Mouse (Mus musculus): Measurements from ENCODE around the gene Tomm70a. TPM values are rescaled to one million over a fixed set of nuclear protein-coding genes. Genes with fewer than 3 reads are reported as not detected.

Tomm70a gene
- 20.7 and 24.1 TPM in 2 replicates for polyA plus RNA-seq (2012; rRNA removed)

- no peaks in the 10 kb centered on the region for H3K27me3 ChIP-seq (ENCODE audit: control insufficient read depth, insufficient read depth, low read length)
- H3K4me3 ChIP-seq (ENCODE audit: control insufficient read depth, low read depth, low read length): peak within 1 kb of the TSS; percentile 94
- no peaks in the 10 kb centered on the region for H3K36me3 ChIP-seq (ENCODE audit: control insufficient read depth, insufficient read depth, low read length)
- H3K4me1 ChIP-seq (ENCODE audit: control insufficient read depth, insufficient read depth, low read length): no peaks in the 10 kb centered on the region
- no peak for TF ChIP-seq CTCF (IDR thresholded peaks at IDR 0.05; ENCODE audit: control insufficient read depth, insufficient read depth, insufficient replicate concordance, low read depth, low read length)
- TF ChIP-seq POLR2A (IDR thresholded peaks at IDR 0.05; ENCODE audit: control insufficient read depth, low read depth, low read length): peak; percentile 52; the same call in 1 of the 2 replicates
- peak within 1 kb of the TSS; percentile 97 for H3K27ac ChIP-seq (ENCODE audit: control insufficient read depth, insufficient read depth, low read depth, low read length)
These were observed at the start of gene Tomm70a for GRCm38 (mm10) chr16:57120913-57121815. Gene Tomm70a (plus strand): TSS chr16:57121703.

- H3K4me1 ChIP-seq (ENCODE audit: control insufficient read depth, insufficient read depth, low read length): no peaks in the 10 kb centered on the region
- no peak overlapping the region for H3K27ac ChIP-seq (ENCODE audit: control insufficient read depth, insufficient read depth, low read depth, low read length)
- no peak for TF ChIP-seq CTCF (IDR thresholded peaks at IDR 0.05; ENCODE audit: control insufficient read depth, insufficient read depth, insufficient replicate concordance, low read depth, low read length)
- TF ChIP-seq POLR2A (IDR thresholded peaks at IDR 0.05; ENCODE audit: control insufficient read depth, low read depth, low read length): no peak
- H3K4me3 ChIP-seq (ENCODE audit: control insufficient read depth, low read depth, low read length): no peak overlapping the region
- H3K27me3 ChIP-seq (ENCODE audit: control insufficient read depth, insufficient read depth, low read length): no peaks in the 10 kb centered on the region
- H3K36me3 ChIP-seq (ENCODE audit: control insufficient read depth, insufficient read depth, low read length): no peaks in the 10 kb centered on the region
These were observed 45.5 kb upstream of the Tomm70a start for GRCm38 (mm10) chr16:57075986-57076385.

GRCm38 (mm10) chr16:57079577-57079976, 41.9 kb upstream of the Tomm70a start:
- H3K27ac ChIP-seq (ENCODE audit: control insufficient read depth, insufficient read depth, low read depth, low read length): no peak overlapping the region
- H3K4me1 ChIP-seq (ENCODE audit: control insufficient read depth, insufficient read depth, low read length): no peaks in the 10 kb centered on the region
- no peaks in the 10 kb centered on the region for H3K36me3 ChIP-seq (ENCODE audit: control insufficient read depth, insufficient read depth, low read length)
- no peak overlapping the region for H3K4me3 ChIP-seq (ENCODE audit: control insufficient read depth, low read depth, low read length)
- H3K27me3 ChIP-seq (ENCODE audit: control insufficient read depth, insufficient read depth, low read length): no peaks in the 10 kb centered on the region
- TF ChIP-seq POLR2A (IDR thresholded peaks at IDR 0.05; ENCODE audit: control insufficient read depth, low read depth, low read length): no peak
- no peak for TF ChIP-seq CTCF (IDR thresholded peaks at IDR 0.05; ENCODE audit: control insufficient read depth, insufficient read depth, insufficient replicate concordance, low read depth, low read length)

DNA sequence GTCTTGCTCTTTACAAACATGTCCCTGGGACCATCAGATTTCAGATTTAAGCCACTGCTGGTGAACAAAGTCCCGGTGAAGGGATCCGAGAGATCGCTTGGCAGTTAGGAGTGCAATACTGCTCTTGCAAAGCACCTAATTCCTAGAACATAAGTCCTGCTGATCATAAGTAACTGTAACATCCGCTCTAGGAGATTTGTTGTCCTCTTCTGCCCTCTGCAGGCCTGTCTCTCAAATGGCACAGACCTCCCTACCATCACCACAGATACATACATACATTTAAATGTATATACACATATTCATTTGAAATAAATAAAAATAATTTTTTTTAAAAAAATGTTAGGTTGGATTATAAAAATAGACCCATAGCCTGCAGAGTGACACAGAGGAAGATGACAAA, 29.0 kb upstream of the Tomm70a start:
- Histone ChIP-seq H3K27ac (ENCODE audit: control insufficient read depth, insufficient read depth, low read depth, low read length) (no peak overlapping the region), H3K27me3 (ENCODE audit: control insufficient read depth, insufficient read depth, low read length) (no peaks in the 10 kb centered on the region), H3K36me3 (ENCODE audit: control insufficient read depth, insufficient read depth, low read length) (no peaks in the 10 kb centered on the region), H3K4me1 (ENCODE audit: control insufficient read depth, insufficient read depth, low read length) (no peaks in the 10 kb centered on the region), H3K4me3 (ENCODE audit: control insufficient read depth, low read depth, low read length) (no peak overlapping the region)
- TF ChIP-seq POLR2A (IDR thresholded peaks at IDR 0.05; ENCODE audit: control insufficient read depth, low read depth, low read length): no peak
- no peak for TF ChIP-seq CTCF (IDR thresholded peaks at IDR 0.05; ENCODE audit: control insufficient read depth, insufficient read depth, insufficient replicate concordance, low read depth, low read length)

- Histone ChIP-seq H3K36me3 (ENCODE audit: control insufficient read depth, insufficient read depth, low read length) (no peaks in the 10 kb centered on the region), H3K4me3 (ENCODE audit: control insufficient read depth, low read depth, low read length) (no peak overlapping the region), H3K4me1 (ENCODE audit: control insufficient read depth, insufficient read depth, low read length) (no peaks in the 10 kb centered on the region), H3K27me3 (ENCODE audit: control insufficient read depth, insufficient read depth, low read length) (no peaks in the 10 kb centered on the region), H3K27ac (ENCODE audit: control insufficient read depth, insufficient read depth, low read depth, low read length) (no peak overlapping the region)
- TF ChIP-seq POLR2A (IDR thresholded peaks at IDR 0.05; ENCODE audit: control insufficient read depth, low read depth, low read length) (no peak), CTCF (IDR thresholded peaks at IDR 0.05; ENCODE audit: control insufficient read depth, insufficient read depth, insufficient replicate concordance, low read depth, low read length) (no peak)
These were observed 28.4 kb upstream of the Tomm70a start for GRCm38 (mm10) chr16:57092911-57093605.

- Histone ChIP-seq H3K27me3 (ENCODE audit: control insufficient read depth, insufficient read depth, low read length) (no peaks in the 10 kb centered on the region), H3K36me3 (ENCODE audit: control insufficient read depth, insufficient read depth, low read length) (no peaks in the 10 kb centered on the region), H3K27ac (ENCODE audit: control insufficient read depth, insufficient read depth, low read depth, low read length) (no peak overlapping the region), H3K4me3 (ENCODE audit: control insufficient read depth, low read depth, low read length) (no peak overlapping the region), H3K4me1 (ENCODE audit: control insufficient read depth, insufficient read depth, low read length) (no peaks in the 10 kb centered on the region)
- TF ChIP-seq POLR2A (IDR thresholded peaks at IDR 0.05; ENCODE audit: control insufficient read depth, low read depth, low read length) (no peak), CTCF (IDR thresholded peaks at IDR 0.05; ENCODE audit: control insufficient read depth, insufficient read depth, insufficient replicate concordance, low read depth, low read length) (no peak)
These were observed 22.9 kb upstream of the Tomm70a start for GRCm38 (mm10) chr16:57098468-57099144.

Measured in testis, adult 2 months (tissue).